Mouse (Mus musculus) kidney, postnatal 10 days (tissue): ENCODE measurements around the gene Prtn3.

Experiments used
- DNase-seq: peaks from one replicate; pipeline ENCODE4 v3.0.0; 2021; ENCODE audit warnings: mixed read lengths

The Prtn3 gene

DNA sequence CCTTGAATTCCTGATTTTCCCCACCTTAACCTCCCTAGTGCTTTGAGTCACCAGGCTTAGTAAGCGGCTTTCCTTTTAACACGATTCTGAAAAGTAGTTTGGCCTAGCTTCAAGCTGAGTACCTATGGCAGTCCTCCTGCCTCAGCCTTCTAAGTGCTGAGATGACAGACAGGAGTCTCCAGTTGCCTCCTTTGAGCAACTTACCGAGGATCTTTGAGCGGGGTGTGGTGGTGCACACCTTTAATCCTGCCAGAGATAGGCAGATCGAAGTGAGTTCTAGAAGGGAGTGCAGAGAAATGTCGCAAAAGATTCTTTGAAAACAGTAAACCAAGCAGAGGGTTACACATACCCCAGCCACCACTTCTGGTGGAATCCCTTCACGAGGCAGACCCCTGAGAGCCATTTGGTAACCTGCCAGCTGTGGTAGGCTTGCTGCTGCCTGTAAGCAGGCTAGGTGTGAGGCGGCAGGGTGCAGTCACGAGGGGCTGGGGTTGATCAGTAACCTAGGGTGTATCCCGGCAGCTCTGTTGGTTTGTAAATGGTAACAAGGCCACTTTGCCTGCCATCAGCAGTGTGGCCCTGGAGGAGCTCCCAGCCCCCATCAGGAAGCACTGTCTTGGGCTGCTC lies 18.6 kb upstream of the Prtn3 start:
- DNase-seq = peak; percentile 90

DNA sequence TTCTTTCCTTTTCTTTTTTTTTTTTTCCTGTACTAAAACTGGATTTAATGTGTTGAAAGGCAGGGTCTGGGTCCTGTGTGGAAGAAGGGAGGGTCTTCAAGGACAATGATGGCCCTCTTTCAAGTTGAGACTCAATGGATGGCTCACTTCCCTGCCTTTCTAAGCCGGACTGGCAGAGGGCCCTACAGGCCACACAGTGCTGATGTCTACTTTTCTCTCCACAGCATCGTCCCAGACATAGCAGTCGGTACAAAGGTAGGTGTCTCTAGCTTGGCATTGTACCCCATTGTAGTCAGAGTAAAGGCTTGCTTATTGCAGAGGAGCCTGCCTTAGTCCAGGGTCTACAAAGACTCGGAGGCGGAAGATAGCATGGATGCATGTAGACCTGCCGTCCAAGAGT lies 18.0 kb upstream of the Prtn3 start:
- DNase-seq = no peak

DNA sequence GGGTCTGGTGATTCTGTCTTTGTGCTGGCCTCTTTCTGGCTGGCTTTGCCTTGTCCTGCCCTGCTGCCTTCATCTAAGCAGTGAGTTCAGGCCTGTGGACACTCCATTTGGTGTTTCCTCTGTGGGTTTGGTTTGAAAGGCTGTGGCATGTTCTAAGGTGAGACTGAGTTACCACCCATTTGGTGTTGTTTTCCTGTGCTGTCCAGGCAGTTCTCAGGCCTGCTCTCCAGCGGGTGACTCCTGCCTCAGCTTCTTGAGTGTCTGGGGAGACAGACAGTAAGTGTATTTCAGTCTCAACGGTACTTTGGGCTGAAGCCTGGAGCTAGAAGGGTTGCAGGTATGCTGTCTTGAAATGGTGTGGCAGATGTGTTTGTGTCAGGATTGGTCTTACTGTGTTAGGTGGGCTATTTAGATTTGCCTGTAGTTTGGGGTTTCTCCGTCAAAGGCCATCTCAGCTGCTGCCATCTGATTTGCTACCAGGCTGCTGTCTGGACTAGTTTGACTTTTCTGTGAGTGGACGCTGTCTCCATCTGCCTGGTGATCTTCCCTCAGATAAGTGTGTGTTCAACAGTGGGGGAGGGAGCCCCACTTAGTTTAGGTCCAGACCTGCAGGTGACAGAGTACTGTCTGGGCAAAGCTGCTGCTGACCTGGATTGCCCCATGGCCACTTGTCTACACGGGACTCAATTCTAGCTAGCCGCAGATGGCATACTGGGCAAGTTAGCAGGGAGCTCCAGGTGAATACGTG lies 17.4 kb upstream of the Prtn3 start:
- no peak for DNase-seq

DNA sequence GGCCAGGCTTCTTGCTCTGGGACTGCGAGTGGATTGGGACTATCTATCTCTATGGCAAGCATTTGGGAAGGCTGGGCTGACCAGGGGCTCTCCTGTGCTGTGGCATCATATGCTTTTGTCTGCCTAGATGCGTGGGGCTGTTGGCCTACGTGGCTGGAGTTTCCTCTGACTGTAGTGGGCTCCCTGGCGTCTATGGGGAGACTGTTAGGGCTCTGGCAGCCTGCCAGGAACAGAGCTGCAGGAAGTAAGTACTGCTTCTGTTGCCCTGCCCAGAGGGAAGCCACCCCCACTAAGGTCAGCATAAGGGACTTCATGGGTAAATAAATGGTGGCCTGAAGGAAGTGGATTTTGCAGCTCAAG lies 16.8 kb upstream of the Prtn3 start:
- peak; percentile 91 for DNase-seq

DNA sequence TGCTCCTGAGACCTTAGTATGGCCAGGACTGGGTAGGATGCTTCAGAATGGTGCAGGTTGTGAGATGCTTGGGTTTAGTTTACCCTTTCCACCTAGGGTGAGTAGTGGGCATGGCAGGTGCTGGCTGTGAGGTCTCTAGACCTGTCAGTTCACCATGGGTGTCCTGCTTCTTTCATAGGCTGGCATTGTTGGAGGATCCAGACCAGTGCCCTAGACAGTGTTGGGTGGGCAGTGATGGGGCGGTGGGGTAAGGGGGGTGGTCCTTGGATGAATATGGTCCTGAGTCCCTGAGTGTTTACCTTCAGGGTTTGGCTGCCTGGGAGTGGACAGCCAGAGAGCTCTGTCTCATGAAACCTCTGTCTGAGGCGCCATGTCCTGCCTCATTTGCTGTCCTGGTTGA lies 16.4 kb upstream of the Prtn3 start:
- DNase-seq = no peak

DNA sequence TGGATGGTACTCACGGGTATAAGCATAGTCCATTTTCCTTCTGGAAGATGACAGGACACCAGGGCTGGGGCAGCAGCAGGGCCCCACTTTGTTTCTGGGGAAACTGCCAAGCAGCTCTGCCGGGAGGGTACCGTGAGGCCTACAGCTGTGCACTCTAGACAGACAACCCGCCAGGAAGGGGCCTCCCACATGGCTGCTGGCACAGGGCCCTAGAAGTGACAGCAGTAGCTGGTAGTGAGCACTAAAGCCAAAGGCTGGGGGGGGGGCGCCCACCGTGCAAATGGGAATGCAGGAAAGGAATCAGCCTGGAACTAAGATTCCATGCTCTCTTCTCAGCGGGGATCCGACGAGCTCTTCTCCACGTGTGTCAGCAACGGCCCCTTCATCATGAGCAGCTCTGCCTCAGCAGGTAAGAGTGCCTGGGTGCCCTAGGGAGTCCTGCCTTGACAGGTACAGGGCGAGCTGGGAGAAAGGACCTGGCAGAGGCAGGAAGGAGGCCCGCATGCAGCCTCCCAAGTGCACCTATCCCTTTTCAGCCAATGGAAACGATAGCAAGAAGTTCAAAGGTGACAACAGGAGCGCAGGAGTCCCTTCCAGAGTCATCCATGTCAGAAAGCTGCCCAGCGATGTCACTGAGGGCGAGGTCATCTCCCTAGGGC lies 15.7 kb upstream of the Prtn3 start:
- peak; percentile 90 for DNase-seq

DNA sequence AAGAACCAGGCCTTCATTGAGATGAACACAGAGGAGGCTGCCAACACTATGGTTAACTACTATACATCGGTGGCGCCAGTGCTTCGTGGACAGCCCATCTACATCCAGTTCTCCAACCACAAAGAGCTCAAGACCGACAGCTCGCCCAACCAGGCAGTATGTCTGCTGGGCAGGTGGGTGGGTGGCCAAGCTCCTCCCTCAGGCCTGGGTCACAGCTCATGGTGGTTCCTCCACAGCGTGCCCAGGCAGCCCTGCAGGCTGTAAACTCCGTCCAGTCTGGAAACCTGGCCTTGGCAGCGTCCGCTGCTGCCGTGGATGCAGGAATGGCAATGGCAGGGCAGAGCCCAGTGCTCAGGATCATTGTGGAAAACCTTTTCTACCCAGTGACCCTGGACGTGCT lies 15.2 kb upstream of the Prtn3 start:
- DNase-seq = peak; percentile 54

DNA sequence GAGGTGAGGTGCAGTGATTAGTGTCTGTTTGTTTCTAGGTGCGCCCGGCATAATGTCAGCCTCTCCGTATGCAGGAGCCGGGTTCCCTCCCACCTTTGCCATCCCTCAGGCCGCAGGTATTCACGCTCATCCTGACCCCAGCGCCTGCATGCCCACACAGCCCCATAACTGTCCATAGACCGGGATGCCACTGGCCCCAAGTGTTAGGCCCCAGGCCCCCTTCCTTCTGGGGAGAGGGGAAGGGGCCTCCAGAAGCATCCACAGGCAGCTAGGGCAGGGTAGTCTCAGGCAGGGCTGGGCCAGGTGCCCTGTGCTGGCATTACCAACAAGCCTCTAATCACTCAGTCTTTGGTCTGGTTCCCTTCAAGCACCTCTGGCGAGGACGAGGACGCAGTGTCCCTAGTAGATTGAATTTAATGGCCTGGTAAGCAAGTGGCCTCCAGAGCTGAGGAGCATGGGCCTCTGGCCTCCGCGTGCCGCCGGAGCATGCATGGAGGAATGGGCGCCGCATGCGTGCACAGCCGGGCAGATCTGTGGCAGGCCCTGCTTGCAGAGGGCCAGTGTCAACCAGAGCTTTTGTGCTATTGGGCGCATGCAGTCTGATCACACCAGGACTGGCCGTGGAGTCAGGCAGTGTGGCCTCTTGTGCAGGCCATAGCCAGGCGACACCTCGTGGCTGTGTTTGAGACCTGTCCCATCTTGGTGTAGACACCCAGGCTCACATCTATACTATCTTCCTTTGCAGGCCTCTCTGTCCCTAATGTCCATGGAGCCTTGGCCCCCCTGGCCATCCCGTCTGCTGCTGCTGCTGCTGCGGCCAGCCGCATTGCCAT lies 14.0 kb upstream of the Prtn3 start:
- no peak for DNase-seq

DNA sequence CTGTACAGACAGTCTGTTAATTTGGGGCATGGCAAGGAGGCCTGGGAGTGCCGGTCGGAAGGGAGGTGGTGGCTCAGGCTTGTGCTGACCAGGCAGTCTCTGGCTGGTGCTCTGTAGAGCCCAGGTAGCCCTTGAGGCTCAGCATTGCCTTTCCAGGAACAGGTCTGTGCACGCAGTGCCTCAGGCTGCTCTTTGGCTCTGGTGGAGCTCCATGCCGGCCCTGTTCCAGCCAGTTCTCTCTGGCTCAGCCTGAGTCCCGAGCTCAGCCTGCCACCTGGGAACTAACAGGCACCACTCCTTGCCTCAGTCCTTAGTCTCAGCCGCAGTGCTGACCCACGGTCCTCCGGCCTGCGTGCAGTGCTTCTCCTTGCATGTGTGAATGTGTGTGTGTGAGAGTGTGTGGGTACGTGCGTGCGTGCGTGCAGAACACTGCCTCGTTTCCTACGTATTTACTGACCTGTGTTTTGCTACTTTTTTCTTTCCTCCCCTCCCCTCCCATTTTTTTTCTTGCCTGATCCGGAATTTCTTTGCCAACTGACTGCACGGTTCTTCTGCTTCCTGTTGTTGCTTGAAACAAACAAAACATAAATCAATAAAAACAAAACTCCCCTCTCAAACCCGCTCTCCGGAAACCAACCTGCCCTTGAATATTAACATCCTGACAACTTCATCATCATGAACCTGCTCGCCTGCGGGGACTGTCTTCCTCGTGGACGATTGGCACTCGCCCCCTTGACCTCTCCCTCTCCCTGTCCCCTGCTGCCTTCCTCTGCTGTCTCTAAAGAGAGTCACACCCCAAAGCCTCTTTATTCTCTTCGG lies 12.8 kb upstream of the Prtn3 start:
- DNase-seq = peak; percentile 78

DNA sequence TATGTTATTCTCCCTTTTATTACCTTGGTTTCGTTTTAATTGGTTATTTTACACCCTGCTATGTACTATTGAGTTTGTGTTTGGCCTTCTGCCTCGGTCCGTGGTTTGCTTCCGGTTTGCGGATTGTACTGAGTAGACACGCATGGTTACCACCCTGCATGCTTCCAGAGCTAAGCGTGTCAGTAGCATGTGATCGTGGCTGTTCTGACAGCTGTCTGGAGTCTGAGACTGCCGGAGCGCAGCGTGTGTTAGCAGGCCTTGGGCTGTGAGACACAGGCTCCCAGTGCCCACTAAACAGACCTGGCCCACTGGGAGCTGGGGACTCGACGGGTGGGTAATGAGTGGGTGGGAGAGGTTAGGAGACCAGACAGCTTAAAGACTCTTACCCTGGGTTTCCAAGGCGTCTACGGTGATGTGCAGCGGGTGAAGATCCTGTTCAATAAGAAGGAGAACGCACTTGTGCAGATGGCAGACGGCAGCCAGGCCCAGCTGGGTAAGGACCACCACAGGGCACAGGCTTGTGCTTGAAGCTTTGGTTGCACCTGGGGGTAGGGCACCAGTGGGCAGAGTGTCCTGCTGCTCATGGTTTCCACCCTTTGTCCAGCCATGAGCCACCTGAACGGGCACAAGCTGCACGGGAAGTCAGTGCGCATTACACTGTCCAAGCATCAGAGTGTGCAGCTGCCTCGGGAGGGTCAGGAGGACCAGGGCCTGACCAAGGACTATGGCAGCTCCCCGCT lies 12.1 kb upstream of the Prtn3 start:
- DNase-seq = peak; percentile 52

DNA sequence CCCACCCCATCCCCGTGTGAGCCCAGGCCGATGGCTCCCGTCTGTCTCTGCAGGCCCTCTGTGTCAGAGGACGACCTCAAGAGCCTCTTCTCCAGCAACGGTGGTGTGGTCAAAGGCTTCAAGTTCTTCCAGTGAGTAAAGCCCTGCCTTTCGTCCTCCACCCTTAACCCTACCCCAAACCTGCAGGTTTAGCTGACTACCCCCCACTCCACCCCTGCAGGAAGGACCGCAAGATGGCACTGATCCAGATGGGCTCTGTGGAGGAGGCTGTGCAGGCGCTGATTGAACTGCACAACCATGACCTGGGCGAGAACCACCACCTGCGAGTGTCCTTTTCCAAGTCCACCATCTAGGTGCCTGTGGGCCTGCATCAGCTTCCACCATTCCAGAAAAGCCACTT lies 11.4 kb upstream of the Prtn3 start:
- DNase-seq = peak; percentile 57

DNA sequence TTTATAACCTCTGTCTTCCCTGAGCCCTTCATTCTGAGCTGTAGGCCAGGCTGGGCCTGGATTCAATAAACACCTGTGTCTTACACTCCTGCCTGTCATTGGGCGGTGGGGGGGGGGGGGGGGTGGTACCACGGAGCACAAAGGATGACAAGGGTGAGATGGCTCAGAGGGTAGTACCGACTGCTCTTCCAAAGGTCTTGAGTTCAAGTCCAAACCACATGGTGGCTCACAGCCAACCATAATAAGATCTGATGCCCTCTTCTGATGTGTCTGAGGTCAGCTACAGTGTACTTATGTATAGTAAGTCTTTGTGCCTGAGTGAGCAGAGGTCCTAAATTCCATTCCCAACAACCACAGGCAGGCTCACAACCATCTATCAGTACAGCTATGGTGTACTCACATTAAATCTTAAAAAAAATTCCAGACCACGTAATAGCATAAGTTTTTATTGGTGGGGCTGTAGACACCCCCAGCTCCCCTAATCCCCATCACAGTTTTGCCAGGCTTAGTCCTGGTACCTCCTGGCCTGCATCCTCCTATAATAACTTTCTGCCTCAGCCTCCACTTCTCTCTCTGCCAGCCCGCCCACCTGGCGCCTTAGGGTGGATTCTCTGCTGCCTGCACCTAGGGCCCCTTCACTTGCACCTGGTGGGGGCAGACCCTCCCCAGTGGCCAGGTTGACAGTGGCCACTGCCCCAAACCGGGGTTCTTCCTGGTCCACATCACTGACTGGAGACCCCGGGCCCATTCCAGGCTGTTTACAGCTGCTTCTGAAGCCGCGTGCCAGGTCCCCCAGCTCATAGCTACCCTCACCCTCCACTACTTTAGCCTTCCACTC lies 9.7 kb upstream of the Prtn3 start:
- DNase-seq = peak; percentile 42

DNA sequence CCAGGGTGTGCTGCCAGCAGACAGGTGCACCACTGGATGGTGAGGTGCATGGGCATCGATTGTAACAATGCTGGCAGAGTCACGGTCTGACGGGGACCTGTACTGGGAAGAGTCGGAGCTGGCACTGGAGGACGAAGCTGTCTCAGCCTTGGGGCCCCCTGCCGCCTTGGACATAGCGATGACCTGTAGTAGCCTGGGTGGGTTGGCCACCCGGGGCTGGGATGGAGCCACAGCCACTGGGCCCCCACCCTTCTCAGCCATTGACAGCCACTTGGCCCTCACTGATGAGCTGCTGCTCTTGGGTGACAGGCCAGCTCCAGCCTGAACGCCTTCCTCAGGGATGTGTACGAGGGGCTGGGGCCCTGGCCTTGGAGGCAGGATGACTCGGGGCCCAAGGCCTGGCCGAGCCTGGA lies 9.1 kb upstream of the Prtn3 start:
- DNase-seq = peak; percentile 41

DNA sequence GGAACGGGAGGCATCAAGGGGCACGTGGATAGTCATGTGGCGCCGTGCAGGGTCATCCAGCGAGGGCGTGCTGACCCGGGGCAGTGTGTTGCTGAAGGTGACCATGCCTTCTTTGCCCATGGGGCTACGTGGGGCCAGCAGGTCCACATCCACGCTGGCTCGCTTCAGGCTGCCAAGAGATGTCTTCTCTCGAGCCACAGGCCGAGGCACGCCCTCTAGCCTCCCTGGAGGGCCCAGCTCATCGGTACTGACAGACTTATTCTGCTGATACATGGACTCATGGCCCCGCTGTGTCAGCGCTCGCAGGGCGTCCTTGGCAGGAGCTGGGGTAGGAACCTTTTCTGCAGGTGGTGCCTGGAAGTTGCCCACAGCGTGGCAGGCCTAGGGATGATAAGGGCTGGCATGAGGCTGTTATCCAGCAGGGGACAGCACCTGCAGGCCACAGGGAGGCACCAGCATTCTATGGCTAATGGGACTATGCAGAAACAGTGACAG lies 8.4 kb upstream of the Prtn3 start:
- peak; percentile 50 for DNase-seq

DNA sequence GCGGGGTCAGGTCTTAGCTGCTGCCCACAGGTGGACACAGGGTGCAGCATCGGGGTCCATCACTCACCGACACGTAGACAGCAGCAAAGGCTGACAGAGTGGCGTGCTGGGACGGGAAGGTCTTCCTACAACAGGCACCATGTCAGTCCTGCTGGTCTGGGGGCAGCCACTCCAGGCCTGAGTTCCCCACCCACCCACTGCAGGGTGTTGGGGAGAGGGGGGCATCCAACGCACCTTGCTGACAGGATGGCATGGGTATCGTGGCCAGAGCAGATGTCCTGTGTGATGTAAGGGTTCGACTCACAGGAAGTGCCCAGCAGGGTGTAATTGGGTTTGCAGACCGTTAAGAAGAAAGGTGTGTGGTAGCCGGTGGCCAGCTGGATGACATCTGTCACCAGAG lies 7.7 kb upstream of the Prtn3 start:
- DNase-seq = no peak

DNA sequence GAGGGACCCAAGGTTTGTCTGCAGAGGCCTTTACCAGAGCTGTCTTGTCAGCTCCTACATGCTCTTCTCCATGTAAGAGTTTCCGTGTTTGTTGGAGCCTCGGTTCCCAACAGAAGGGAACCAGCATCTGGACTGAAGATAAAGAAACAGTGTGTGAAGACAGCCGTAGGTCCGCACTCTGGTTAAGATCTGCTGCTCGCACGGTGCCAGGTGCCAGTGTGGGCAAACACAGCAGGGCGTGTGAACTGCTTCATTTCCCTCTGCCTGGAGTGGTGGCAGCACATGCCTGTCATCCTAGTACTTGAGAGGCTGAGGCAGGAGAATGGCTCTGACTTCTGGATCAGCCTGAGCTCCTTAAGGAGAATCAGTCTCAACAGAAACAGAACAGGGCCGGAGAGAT lies 2.4 kb upstream of the Prtn3 start:
- no peak for DNase-seq

DNA sequence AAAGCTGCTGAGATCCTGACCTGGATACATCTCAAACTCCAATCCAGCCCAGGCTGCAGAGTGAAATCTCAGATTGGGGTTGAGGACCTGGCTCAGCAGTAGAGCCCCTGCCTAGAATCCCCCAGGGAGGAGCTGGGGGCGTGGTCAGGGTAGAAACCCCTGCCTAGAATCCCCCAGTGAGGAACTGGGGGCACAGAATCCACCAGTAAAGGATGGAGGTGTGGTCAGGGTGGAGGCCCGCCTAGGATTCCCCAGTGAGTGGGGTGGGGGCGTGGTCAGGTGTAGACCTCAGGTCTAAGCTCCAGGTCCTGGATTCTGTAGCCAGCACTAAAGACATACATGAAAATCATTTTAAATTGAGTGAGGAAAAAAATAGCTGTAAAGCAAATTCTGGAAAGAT lies 1.4 kb upstream of the Prtn3 start:
- DNase-seq = no peak

DNA sequence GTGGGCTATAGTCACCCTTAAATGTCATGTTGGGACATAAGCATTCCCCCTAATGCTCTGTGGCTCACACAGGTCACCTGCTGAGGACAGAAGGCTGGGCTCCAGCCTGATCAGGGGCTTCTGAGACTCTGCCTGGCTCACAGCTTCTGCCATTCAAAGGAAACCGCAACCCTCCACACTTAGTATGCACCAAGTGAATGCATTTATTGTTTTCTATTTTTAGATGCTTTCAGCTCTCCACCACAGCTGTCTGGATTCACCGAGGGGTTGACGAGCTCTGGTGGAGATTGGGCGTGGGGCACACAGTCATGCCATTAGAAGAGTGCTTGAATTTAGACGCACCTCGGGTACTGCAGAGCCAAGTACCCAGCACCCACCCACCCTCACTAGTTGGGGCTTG lies 963 bp upstream of the Prtn3 start:
- DNase-seq = no peak

DNA sequence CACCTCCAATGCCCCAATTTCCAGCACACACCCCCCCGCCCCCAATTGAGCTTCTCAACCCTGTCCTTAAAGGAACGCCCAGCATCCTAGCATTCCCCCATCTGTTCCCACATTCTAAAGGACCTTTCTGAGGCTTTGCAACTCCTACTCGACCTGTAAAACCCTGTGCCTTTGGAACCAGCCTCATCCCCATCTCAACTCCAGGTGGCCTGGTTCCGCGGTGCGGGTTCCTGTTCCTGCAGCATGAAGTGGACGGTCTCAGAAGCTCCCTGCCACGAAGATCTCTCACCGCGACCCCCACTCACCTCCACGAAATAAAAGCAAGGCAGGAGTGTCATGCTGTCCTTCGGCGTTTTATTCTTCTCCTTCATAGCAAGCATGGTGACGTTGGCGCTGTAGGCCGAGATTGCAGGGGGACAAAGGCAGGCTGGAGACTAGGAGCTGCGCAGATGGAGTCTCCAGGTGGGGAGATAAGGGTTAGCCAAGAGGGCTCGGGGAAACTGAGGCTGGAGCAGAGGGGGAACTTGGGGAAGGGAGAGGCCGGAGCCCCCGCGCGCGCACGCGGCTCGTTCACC lies 474 bp upstream of the Prtn3 start:
- DNase-seq = no peak

DNA sequence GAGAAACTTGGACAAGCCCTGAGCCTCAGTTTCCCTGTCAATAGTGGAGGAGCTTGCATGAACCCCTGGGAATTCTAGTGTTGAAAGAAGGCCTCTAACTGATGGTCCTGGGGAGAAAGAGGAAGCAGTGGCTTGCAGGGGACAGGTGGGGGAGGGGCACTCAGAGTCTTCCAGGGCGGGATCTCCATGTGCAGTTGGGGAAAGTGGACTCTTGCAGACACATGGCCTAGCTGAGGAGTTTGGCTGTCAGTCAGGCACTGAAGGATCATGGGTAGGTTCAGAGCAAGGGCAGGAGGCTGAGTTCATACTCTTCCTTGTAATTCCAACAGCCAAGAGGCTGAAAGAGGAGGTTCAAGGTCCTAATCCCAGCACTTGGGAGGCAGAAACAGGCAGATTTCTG lies 2.9 kb downstream of the Prtn3 start:
- DNase-seq = no peak
